Mouse (Mus musculus) cerebellum, postnatal 25 days (tissue): ENCODE measurements at regions not wholly inside any gene's neighbourhood (a gene's known extent, or its start where the extent isn't known, plus 50 kb on each side); places are given as distances from the start of the nearest gene placed in this dataset.

Source experiments
- DNase-seq, 2 experiments: peaks; one replicate each; pipeline ENCODE4 v3.0.0; 2021; ENCODE audit warnings: mixed read lengths in 2 of 2

DNA sequence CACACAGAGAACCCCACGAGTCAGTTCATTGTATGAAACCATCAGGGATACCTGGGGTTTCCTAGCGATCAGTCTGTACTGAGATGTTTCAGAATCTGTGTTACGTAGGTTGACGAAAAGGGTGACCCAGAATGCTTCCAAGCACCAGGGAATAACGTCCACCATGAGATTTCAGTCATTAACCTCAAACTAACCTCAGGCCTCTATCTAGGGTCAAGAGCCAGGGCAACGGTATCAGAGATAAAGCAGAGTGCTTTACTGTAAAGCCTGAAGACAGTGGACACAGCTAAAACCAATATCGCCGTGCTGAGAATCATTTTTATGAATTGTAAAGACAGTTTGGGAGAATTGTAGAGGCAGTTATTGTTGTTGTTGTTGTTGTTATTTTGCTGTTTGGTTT lies 52.9 kb upstream of the Errfi1 start:
- DNase-seq: no peak

DNA sequence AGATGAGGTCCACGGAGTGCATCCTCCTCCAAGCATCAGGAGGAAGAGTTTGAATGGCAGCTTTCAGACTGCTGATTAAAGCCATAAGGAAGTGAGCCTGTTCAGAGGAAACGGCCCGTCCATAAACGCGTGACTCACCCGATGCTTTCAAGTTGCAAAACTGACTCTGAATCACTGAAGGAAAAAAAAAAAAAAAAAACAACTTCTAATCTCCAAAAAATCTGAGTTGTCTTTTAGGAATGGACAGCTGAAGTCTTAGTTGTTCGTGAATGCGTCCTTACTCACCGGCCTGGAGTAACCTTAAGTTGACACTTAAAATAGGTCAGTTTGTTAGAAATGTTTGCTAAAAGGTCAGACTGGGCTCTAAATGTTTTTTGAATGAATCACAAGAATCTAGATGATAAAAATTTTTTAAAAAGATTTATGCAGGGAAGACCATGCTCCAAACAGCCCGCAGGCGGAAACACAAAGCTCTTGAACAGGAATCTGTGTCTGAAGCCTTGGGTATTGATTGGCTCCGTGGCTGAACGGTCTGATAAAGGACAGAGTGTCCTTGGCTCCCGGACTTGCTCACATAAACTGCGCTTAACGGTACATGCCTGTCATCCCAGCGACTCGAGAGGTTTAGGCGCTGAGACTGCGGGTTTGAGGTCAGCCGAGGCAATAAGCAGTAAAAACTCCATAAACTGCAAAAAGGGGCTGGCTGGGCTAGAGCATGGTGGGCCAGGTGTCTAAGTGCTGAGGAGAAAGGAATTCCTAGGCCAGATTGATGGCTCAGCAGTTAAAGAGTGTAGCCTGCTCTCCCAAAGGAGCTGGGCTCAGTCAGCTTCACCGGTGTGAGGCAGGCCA lies 53.9 kb upstream of the Errfi1 start:
- no peak for DNase-seq

DNA sequence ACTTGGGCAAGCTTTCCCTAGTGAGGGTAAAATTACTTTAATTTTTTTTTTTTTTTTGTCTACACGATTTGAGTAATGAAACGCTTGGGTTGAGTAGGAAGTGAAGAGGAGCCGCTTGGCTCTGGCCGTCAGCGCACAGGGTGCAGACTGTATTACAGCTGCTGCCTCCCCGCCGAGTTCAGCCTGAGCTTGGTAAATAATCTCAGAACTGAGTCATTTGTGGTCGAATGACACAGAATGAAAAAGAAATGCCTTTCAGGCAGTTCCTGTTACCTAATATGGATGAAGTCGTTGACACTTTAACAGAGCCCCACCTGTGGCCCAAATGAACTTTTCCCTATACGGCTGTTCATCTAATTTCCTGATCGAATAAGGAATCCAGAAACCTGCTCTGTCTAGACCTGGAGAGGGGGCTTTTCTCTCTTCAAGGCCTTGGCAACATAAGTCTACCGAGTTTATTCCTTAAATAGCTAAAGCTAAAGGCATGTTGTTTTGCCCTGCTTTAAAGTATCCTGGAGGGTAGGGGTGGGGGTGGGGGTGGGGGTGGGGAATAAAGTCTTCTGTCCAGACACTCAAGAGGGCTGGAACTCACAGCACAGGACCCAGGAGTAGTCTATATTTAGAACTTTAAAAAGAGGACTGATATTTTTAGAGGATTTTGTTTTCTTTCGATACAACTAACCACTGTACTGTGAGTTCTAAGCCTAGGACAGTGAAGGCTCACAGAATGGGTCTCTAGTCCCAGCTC lies 54.8 kb upstream of the Errfi1 start:
- no peak for DNase-seq

DNA sequence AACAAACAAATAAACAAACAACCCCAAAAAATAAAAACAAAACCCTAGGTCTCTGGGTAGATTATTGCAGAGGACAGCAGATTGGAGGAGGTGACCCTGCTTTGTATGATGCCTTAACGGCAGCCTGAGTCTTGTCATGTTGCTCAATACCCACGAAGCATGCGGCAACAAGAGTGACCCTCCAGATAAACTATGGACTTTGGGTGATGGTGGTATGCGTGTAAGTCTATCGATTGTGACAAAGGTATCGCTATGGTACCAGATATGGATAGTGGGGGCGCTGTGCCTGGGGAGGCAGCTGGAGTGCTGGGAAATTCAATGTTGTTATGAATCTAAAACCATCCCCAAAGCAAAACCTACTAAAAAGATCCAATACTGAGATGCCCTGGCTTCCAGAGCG lies 55.4 kb upstream of the Errfi1 start:
- DNase-seq: no peak

DNA sequence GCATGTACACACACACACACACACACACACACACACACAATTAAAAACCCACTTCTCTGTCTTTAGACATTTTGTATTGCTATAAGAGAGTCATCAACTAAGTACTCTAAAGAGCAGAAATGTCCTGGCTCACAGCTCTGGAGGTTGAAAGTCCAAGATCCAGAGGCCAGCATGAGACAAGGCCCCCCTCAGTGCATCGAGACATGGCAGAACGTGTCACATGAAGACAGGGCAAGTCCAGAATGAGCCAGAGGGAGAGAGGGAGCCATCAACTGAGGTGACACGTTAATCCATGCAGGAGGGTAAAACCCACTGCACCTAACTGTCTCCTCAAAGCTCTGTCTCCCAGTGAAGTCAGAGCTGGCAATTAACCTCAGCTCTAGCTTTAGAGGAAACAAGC lies 56.7 kb upstream of the Errfi1 start:
- DNase-seq: no peak

DNA sequence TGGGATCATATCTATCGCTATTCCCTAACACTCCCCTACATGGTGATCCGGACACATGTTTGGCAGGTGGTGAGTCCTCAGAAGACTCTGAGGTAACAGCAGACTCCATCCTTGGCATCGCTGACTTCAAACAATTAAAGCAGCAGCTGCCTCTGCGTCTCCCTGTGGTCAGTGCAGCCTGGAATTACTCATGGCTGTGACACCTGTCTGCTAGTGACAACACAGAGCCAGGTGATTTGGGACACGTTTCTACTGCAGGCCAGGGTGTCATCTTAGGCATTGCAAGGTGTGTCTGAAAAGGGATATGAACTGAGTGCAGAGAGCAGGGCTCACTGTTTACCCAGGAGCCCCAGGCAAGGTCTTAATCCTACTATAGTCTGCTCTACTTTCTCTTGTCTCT lies 58.8 kb upstream of the Errfi1 start:
- peak; percentile 9 to 13 for DNase-seq

DNA sequence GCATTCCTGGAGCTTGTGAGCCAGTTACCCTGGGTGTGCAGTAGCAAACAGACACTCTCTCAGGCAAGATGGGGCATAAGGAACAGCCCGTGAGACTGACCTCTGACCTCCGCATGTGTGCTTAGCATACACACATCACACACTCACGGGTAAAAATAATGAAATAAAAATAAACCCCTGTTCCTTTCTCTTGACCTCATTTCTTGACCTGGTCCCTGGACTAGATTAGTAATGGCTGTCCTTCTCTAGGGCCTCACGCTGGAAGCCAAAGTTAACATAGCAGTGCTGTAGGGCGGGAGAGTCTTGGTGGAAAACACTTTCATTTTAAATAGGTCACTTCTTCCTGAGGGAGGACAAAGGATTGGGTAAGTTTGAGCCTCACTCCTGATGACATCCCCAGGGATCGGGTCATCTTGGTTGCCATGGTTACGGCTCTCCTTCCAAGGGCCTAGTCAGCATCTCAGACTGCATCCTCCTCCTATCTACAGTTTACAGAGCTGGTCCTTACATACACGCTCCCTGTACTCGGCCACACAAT lies 59.4 kb upstream of the Errfi1 start:
- DNase-seq: peak in 1 of 2 experiments; percentile 19

DNA sequence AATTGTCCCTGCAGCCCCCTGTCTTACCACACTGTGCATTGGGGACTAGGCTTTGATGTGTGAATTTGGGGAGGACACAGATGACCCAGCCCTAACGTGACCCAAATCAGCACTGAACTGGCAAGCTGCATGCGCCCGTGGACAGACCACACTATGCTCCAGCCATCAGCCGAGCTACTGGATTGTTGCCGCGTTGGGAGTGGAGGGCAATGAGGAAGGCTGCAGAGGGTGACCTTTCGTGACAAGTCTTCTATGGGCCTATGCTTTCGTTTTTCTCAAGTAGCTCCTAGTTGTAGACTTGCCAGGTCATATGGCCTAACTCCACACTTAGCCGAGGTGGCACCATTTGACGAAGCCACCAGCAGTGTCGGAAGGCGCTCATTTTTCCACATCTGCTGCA lies 60.6 kb upstream of the Errfi1 start:
- no peak for DNase-seq

DNA sequence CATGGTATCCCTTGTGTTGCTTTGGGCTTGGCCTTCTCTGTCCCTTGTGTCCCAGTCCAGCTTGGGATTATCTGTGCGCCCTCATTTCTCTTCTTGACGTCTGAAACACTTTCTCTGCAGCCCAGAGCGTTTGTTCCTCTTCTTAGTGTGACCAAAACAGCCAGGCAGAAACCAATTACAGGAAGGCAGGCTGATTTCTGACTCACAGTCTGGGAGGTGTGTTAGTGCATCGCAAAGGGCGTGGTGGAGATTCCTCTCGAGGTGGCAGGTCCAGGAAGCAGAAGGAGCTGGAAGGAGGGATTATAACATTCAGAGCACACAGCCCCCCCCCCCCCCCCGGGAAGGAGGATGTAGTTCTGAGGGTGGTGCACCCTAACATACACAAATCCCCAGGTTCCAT lies 64.6 kb upstream of the Errfi1 start:
- DNase-seq: no peak

DNA sequence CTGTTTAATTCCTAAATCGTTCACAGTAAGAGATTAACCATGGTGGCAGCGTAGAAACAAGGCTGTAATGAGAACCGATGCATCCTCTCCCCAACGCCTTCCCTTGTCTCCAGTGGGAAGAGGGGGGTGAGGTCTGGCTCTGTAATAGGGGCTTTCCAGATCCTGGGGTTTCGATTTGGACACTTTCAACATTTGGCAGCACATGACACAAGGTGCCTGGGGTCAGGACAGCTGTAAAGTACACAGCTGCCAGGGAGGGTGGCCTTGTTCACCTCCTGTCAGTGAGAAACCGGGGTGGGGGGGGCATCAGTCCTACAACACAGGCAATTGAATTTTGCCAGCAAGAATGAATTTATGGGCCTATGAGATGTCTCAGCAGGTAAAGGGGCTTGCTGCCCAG lies 66.6 kb upstream of the Errfi1 start:
- DNase-seq: no peak

DNA sequence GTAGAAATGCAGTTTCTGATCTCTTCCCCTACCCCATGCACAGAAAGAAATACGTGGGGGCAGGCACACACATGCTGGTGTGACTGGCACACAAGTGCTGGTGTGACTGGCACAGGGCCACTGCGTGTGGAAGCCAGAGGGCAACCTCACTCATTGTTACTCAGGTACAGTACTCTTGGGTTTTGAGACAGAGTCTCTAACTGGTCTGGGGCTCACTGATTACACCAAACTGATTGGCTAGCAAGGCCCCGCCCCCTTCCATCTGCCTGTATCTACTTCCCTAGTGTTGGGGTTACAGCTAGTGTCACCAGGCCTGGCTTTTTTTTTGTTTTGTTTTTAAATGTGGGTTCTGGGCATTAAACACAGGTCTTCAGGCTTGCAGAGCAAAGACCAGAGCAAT lies 67.1 kb upstream of the Errfi1 start:
- DNase-seq: no peak

DNA sequence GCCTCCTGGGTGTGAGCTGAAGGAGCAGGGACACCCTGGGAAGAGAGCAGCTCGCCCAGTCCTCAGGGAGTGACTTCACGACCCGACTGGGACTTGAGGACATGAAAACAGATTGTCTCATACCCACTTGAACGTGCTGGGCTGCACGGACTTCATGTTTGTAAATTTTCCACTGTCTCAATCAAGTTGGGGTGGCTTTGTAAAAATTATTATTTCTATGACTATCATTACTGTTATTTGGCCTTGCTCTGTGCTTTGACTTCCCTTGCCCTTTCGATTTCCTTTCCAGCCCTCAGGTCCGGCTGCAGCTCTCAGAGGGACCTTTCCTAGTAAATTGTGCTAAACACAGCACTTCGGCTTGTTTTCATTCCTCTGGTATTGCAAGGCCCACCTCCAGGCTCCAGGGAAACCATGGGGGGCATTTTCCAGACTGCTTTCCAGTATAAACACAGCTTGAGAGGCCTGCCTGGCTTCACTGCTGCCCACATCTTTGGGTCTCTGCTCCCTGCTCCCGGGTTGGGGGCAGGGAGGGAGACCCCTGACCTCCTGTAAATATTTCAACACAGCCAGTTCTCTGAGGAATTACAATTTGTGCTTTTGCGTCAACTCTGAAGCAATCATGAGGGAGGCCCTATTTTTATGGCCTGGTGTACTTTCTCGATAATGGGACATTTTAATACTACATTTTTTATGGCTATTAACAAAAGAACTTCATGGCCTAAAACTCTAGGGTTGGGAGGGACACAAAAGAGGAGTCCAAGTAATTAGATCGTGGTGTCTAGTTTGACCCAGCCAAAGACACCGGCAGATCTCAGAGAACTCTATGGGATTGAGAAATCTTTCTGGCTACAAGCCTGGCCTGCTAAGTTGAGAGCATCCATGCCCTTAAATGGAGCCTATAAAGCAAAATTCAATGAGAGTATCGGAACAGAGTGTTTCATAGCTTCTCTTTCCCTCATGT lies 68.9 kb upstream of the Errfi1 start:
- DNase-seq: no peak

DNA sequence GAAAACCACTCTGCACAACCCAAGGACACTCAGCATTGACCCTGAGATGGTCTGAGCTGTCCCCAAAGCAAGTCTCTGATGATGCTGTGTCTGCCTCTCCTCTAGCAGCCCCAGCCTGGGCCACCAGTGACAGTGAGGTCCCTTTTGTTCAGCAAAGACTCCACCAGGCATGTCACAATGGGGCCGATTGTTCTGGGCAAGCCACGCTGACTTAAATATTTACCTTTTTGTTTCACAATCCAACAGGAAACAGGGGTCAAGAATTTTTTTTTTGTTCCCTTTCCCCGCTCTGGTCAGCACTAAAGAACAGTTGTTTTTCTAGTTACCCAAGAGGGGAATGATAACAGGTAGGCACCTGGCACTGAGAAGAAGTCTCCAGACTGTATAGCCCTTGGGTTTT lies 72.4 kb upstream of the Errfi1 start:
- DNase-seq: no peak

DNA sequence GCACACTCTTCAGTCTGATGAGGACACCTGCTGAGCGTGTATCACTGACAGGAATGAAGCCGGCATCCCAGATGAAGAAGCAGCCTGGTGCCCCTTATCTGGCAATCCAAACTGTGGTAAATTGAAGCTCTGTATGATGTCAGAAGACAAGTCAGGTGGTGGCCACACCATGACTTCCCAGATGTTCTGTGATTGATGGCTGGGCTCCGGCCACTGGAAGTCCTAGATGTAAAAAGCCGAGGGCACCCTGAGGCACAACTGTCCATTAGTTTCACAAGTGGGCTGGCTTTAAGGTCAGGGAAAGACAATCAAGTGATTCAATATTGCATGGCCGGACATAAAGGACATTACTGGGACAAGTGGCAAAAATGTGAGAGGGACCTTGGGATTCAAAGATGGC lies 74.4 kb upstream of the Errfi1 start:
- DNase-seq: no peak

DNA sequence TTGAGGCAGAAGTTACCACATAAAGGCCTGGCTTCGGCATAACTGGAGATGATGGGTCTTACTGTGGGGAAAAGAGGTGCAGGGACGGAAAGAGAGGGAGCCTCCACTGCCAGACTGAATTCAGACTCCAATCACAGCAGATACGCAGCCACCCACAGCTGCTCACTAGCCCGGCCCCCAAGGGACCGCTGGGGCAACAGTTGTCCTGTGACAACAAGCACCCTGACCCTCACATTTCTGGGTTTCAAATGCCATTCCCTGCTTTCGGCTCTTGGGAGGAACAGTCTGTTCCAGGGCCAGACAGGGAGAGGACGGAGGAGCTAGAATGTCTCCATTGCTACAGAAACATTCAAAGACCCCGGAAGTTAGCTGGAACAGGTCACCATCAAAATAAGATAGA lies 75.0 kb upstream of the Errfi1 start:
- no peak for DNase-seq

DNA sequence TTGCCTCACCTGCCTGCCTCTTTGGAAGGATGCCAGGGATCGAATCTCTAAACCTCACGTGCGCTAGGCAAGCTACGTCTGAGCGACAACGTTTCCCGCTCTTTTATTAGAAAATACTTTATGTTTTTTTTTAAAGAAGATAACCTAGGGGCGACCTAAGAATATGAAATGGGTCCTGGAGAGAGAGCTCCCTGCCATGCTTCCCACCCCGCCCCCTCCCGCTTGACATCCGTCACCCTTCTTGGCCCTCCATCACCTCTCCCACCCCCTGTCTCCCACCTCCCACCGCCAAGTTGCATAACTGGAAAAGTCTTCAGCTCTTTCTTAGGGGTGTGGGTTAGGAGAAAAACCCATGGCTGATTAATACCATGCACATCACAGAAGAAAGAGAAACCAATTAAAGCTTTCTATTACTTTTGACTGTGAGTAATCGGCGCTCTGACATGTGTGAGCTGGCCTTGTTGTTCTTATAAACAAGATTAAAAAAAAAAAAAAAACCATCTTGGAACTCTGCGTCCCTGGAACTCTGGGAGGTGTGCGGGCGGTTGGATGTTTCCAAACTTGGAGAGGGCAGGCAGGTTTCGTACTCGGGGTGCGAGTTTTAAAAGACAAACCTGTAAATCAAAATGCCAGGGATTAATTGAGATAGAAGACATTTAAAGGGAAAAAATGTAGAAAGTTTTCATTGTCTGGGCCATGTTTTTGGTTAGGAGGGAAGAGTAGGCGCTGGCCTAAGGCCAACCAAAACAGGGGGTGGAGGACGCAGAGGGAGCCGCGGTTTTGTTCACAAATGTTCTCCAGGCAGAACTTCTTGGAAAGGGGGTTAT lies 77.8 kb upstream of the Errfi1 start:
- DNase-seq: no peak

DNA sequence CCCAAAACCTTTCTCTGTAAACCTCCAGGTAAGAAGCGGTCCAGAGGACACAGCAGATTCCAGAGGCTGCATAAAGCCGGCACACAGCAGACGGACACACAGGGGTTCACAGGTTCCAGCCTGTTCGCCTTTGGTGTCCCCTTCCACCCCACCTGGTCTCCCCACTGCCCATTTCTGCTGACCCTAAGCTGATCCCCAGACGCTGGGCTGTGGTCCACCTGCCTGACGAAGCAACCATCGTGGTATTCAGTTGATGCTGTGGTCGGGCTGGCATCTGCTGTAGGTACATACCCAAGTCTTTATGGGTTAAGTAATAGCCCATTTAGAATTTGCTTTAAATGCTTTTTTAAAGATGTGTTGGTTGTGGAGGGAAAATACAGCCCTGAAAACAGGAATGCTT lies 78.4 kb upstream of the Errfi1 start:
- no peak for DNase-seq

DNA sequence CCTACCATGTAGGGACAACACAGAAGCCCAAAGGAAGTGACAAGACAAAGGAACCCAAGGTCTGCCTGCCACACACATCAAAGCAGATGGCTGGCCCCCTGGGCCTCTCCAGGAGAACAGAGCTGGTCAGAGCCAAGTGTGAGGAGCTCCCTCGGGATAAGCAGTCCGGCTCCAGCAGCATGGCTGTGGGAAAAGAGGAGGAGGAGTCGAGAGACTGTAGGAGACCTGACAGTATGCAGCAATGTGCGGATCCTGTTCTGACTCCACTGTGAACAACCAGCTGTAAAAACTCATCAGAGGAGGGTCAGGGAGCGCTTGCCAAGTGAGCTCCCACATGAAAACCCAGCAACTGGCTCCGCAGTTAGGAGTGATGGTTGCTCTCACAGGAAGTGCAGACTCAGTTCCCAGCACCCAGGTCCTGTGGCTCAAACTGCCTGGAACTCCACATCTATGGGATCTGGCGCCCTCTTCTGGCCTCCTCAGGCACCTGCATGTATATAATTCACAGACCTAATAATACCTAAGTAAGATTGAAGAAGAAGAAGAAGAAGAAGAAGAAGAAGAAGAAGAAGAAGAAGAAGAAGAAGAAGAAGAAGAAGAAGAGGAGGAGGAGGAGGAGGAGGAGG lies 79.3 kb upstream of the Errfi1 start:
- no peak for DNase-seq

DNA sequence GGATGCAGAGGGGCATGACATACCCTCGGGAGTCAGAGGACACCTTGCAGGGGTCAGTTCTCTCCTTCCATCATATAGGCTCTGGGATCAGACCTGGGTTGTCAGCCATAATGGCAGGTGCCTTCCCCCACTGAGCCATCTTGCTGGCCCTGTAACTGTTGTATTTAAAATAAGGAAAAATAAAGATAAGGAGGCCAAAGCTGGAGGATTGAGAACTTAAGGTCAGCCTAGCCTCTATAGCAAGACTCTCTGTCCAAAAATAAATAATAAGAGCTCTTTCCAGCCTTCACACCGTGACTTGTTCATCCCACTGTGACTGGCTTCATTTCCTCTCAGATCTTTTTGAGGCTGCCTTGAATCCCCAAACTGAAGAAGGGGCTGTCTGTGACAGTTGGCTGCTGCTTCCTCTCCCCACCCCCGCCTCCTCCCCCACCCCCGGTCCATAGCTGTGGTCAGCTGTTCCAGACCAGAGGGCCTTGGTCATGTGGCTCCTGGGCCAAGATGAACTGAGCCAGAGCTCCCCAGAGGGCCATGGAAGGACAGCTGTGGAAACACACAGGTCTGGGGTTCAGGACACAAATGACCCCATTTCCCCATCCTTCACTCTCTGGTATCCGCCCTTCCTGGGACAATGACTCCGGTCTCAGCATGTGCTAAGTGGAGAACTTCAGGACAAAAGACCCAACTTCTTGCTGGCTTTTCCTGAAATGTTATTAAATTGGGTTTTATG lies 81.6 kb upstream of the Errfi1 start:
- no peak for DNase-seq

DNA sequence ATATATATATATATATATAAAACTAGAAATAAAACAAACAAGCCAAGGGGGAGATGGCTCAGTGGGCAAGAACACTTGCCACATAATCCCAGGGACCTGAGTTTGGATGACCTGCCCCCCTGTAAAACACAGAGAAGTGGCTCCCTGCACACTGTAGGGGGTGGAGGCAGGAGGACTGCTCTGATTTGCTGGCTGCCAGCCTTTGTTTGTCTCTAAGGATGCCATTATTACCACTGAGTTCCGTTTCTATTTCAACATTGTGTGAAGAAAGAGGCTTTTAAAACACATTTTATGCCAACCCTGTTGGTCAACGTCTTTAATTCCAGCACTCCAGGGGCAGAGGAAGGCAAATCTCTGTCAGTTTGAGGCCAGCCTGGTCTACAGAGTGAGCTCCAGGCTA lies 82.2 kb upstream of the Errfi1 start:
- no peak for DNase-seq

DNA sequence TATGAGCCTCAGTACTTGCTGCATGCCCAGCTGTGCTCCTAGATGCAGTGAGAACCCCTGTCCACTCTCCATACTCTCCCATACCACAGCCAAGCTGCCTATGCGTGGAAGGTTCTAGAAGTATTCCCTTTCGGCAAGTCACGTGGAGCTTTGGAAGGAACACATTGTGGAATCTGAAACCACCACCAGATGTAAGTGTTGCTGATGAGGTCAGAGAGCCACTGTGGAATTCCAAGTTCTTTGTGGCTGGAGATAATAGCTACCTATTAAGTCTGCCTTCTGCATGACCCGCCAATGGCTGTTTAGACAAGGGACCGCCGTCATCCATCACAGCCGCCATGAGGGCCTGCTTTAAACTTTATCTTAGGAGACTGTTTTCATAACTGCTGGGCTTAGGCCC lies 84.7 kb upstream of the Errfi1 start:
- DNase-seq: no peak
